Mouse (Mus musculus) neural tube, embryonic 15.5 days (tissue): ENCODE results near the gene Spz1. TPM values are rescaled to one million over a fixed set of nuclear protein-coding genes. Genes with fewer than 3 reads are reported as not detected.

Source experiments
- ATAC-seq: fragments of 200-750 bp; cut with Nextera tagmentation; 2 replicates; pipeline ENCODE4 v1.8.0; 2017; ENCODE audit warnings: mild to moderate bottlenecking, moderate TSS enrichment, moderate library complexity; ENCODE audit not compliant: low FRiP score
- H3K27ac ChIP-seq: fragments of 300-500 bp; sonication (generic); replicated peaks from 2 replicates; pipeline ENCODE4 v1.5.1; 2015; ENCODE audit warnings: mild to moderate bottlenecking, inconsistent platforms
- H3K27me3 ChIP-seq: fragments of 300-500 bp; sonication (generic); replicated peaks from 2 replicates; pipeline ENCODE4 v1.6.1; 2015; ENCODE audit warnings: inconsistent platforms
- H3K36me3 ChIP-seq: fragments of 300-500 bp; sonication (generic); 2 replicates; pipeline ENCODE4 v1.6.1; 2015; ENCODE audit warnings: inconsistent platforms
- H3K4me1 ChIP-seq: fragments of 300-500 bp; sonication (generic); 2 replicates; pipeline ENCODE4 v1.6.1; 2015; ENCODE audit warnings: inconsistent platforms
- H3K4me2 ChIP-seq: fragments of 300-500 bp; sonication (generic); 2 replicates; pipeline ENCODE4 v1.6.1; 2015; ENCODE audit warnings: inconsistent platforms, mild to moderate bottlenecking, moderate library complexity
- H3K4me3 ChIP-seq: fragments of 300-500 bp; sonication (generic); replicated peaks from 2 replicates; pipeline ENCODE4 v1.5.1; 2015; ENCODE audit warnings: mild to moderate bottlenecking, inconsistent platforms
- H3K9ac ChIP-seq: fragments of 300-500 bp; sonication (generic); replicated peaks from 2 replicates; pipeline ENCODE4 v1.6.1; 2015; ENCODE audit warnings: mild to moderate bottlenecking, inconsistent platforms
- H3K9me3 ChIP-seq: fragments of 300-500 bp; sonication (generic); replicated peaks from 2 replicates; pipeline ENCODE4 v1.6.1; 2016; ENCODE audit warnings: inconsistent platforms
- WGBS: fragments of 180-500 bp; shearing (Covaris S2); methylation state at CpG from one replicate; pipeline ENCODE4 v1.1.7; 2015; ENCODE audit warnings: mixed read lengths; 5-methylcytosine and 5-hydroxymethylcytosine counted together
- polyA plus RNA-seq: library from polyadenylated mRNA; unstranded; fragments of >200 nt; fragmentation: Nextera tagmentation; extraction: Ambion mirVana; gene quantifications from 2 replicates; pipeline ENCODE4 v1.2.1, GENCODE M21; 2015

Spz1 gene
- polyA plus RNA-seq, 1 experiment from 2014 or later: not detected

DNA sequence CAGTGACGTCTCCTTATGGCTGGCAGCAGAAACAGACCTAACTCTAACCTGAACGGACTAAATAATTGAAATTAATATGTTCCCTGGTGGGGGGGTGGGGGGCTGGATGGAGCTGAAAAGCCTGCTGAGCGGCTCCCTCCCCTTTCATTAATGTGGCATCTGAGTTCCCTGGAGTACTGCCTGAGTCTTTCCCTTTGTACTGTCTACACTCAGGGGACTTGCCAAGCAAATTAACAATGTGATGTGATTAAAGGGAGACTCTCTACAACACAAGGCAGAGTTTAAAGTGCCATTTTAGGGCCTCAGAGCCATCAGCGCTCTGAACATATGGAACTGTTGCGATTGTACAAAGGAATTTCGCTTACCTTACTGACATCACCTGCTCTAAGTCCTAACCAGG, 18.5 kb upstream of the Spz1 start:
- Histone ChIP-seq H3K27me3 (no peaks in the 10 kb centered on the region), H3K36me3 (no peaks in the 10 kb centered on the region), H3K4me2 (no peak overlapping the region), H3K9me3 (no peaks in the 10 kb centered on the region), H3K4me3 (no peak overlapping the region), H3K27ac (peak overlapping the region; percentile 54), H3K9ac (no peak overlapping the region), H3K4me1 (peaks cover 23% of the 10 kb centered on the region)
- no peak for ATAC-seq
- WGBS: 14% methylated on average over 6 of the region's 6 CpGs

DNA sequence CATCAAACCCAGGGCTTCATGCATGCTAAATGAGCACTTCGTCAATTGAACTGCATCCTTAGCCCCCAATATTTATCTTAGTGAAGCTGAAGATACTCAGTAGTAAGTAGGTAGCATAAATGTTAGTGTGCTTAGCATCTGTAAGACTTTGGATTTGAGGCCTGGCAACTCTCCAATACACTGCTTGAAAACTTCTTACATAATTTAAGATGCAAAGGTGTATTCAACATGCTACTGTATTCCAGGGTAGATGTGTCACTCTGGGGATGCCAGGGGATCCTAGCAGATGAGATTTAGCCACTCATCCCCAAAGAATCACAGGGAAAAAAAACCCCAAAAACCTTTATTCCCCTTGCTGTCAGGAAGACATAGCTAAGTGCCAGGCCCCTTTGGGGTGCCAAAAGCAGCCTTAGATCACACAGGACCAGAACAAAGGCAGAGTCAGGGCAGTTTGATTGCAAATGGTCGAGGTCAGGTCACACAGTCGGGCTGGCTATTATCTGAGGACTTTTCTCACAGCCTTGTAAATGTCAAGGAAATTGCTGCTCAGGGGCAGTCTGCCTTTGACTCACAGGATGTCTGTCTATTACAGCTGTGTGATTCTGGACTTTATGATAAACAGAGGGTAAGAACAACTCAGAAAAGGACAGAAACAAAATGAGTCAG, 17.9 kb upstream of the Spz1 start:
- Histone ChIP-seq H3K4me2 (no peak overlapping the region), H3K9ac (no peak overlapping the region), H3K4me3 (no peak overlapping the region), H3K36me3 (no peaks in the 10 kb centered on the region), H3K27me3 (no peaks in the 10 kb centered on the region), H3K27ac (peak overlapping the region; percentile 54), H3K4me1 (peaks cover 25% of the 10 kb centered on the region), H3K9me3 (no peaks in the 10 kb centered on the region)
- ATAC-seq: peak; percentile 40; the same call in 1 of the 2 replicates
- WGBS: 5% methylated on average over 3 of the region's 3 CpGs

- Histone ChIP-seq H3K27me3 (no peaks in the 10 kb centered on the region), H3K36me3 (no peaks in the 10 kb centered on the region), H3K27ac (0 out of 2 replicates have a peak overlapping the region, but pooled peaks have one; percentile 25), H3K9ac (no peak overlapping the region), H3K4me3 (no peak overlapping the region), H3K4me1 (peaks cover 25% of the 10 kb centered on the region), H3K4me2 (no peak overlapping the region), H3K9me3 (no peaks in the 10 kb centered on the region)
- WGBS: 16% methylated on average over 12 of the region's 12 CpGs
- ATAC-seq: no peak
Measured at GRCm38 (mm10) chr13:92592786-92593635, 17.0 kb upstream of the Spz1 start.

DNA sequence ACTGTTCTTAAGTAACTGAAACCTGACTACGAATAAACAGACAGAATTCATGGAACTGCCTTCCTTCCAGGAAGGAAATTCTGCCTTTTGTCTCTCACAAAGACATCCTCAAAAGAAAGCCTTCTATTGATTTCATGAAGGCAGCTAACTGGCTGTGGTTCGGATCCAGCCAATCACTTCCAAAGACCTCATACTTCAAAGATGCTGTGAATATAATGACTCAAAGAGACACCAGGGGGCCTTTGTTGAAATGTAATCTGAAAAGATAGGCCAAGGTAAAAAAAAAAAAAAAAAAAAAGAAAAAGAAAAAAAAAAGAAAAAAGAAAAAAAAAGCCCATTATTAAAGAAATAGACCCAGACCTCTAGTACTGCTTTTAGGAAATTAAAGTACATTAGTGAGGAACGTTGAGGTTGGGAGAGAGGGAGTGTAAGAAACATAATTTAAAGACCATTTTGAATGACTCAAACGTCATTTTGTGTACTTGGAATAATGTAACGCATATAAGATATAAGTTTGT, 16.4 kb upstream of the Spz1 start:
- Histone ChIP-seq H3K9me3 (no peaks in the 10 kb centered on the region), H3K36me3 (no peaks in the 10 kb centered on the region), H3K4me3 (no peak overlapping the region), H3K4me1 (peaks cover 25% of the 10 kb centered on the region), H3K9ac (no peak overlapping the region), H3K4me2 (no peak overlapping the region), H3K27me3 (no peaks in the 10 kb centered on the region), H3K27ac (no peak overlapping the region)
- ATAC-seq: no peak
- 20% methylated on average over 5 of the region's 5 CpGs for WGBS

DNA sequence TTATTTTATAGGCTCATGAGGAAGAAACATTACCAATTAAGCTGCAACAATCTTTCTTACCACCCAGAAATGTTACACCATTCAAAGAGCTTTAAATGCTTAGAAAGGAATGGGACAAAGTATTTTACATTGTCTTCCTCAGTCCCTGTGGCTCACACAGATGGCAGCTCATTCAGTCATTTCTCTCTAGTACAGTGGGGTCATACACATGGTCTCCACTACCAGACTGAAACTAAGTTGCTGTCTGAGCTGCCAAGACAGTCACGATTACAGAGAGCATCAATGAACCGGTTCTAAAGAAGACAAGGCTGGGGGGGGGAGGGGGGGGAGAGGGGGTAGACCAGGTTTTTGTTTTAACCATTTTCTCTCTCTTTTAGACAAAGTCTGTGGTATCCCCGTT, 15.3 kb upstream of the Spz1 start:
- Histone ChIP-seq H3K27me3 (no peaks in the 10 kb centered on the region), H3K4me1 (peaks cover 25% of the 10 kb centered on the region), H3K9me3 (no peaks in the 10 kb centered on the region), H3K9ac (no peak overlapping the region), H3K27ac (no peak overlapping the region), H3K4me3 (no peak overlapping the region), H3K36me3 (no peaks in the 10 kb centered on the region), H3K4me2 (no peak overlapping the region)
- ATAC-seq: no peak
- 40% methylated on average over 3 of the region's 3 CpGs for WGBS

- no peak for ATAC-seq
Measured at GRCm38 (mm10) chr13:92589255-92589654, 13.3 kb upstream of the Spz1 start.

DNA sequence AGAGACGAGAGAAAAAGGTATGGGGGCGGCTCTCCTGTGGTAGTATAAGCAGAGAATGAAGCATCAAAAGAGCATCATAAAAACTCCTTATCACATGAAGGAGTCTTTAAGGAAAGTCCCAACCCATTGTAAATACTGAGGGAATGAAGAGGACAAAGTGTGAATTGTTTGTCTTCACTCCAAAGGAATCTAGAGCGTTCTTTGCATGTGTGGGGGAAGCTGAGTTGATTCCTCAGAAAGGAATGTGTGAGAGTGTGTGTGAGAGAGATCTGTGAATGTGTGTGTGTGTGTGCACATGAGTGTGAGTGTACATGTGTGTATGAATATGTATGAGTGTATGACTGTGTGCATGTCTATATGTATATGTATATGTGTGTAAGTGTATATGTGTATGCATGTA, 12.7 kb upstream of the Spz1 start:
- Histone ChIP-seq H3K27ac (no peak overlapping the region), H3K9me3 (no peaks in the 10 kb centered on the region), H3K27me3 (no peaks in the 10 kb centered on the region), H3K4me1 (peaks cover 12% of the 10 kb centered on the region), H3K4me3 (no peak overlapping the region), H3K9ac (no peak overlapping the region), H3K4me2 (no peak overlapping the region), H3K36me3 (no peaks in the 10 kb centered on the region)
- ATAC-seq: no peak
- 54% methylated on average over 3 of the region's 3 CpGs for WGBS

More at GRCm38 (mm10) chr13:92589255-92589654, 13.3 kb upstream of the Spz1 start:
- no peak overlapping the region for H3K4me2 ChIP-seq
- H3K36me3 ChIP-seq: no peaks in the 10 kb centered on the region
- no peaks in the 10 kb centered on the region for H3K27me3 ChIP-seq
- H3K27ac ChIP-seq: no peak overlapping the region
- no peak overlapping the region for H3K4me3 ChIP-seq
- H3K4me1 ChIP-seq: peaks cover 17% of the 10 kb centered on the region
- no peaks in the 10 kb centered on the region for H3K9me3 ChIP-seq
- H3K9ac ChIP-seq: no peak overlapping the region

DNA sequence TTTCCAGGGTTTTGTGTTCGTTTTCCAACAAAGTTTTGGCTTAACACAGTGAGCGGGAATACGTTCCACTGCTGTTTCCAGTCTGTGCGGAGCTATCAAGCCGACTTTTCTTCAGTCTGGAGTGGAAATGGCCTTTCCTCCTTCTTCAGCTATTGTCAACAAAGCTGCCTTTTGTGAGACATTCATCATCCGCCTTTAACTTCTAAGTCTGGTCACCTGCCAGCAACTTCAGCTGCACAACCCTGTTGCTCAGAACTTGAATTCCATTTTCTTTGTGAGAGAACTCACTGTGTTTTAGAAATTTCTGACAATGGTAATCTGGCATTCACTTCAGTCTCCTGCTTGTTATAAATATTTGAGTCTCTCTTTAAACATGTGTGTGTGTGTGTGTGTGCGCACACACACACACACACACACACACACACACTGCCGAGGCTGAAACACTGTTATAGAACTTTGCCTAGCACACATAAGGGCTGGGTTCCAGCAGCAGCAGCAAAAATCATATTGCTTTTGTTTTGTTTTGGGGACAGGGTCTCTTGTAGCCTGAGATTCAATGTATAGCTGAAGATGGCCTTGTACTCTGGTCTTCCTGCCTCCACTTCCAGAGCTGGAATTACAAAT, 8.2 kb upstream of the Spz1 start:
- Histone ChIP-seq H3K27me3 (no peaks in the 10 kb centered on the region), H3K9me3 (no peaks in the 10 kb centered on the region), H3K4me1 (0 out of 2 replicates have a peak, but pooled peaks cover under 1% of the 10 kb centered on the region), H3K4me3 (no peak overlapping the region), H3K27ac (no peak overlapping the region), H3K36me3 (no peaks in the 10 kb centered on the region), H3K9ac (no peak overlapping the region), H3K4me2 (no peak overlapping the region)
- 58% methylated on average over 8 of the region's 8 CpGs for WGBS
- ATAC-seq: no peak

- ATAC-seq: no peak
- Histone ChIP-seq H3K4me3 (no peak overlapping the region), H3K4me1 (no peaks in the 10 kb centered on the region), H3K9ac (no peak overlapping the region), H3K27me3 (no peaks in the 10 kb centered on the region), H3K9me3 (no peaks in the 10 kb centered on the region), H3K4me2 (no peak overlapping the region), H3K36me3 (no peaks in the 10 kb centered on the region), H3K27ac (no peak overlapping the region)
- 31% methylated on average over 10 of the region's 10 CpGs for WGBS
Measured at GRCm38 (mm10) chr13:92580220-92581043, 4.5 kb upstream of the Spz1 start.

- H3K9ac ChIP-seq: no peak overlapping the region
- no peaks in the 10 kb centered on the region for H3K36me3 ChIP-seq
- H3K27me3 ChIP-seq: no peaks in the 10 kb centered on the region
- WGBS: 84% methylated on average over 4 of the region's 4 CpGs
- no peak for ATAC-seq
- no peaks in the 10 kb centered on the region for H3K9me3 ChIP-seq
- no peak overlapping the region for H3K4me2 ChIP-seq
- no peak overlapping the region for H3K27ac ChIP-seq
- no peaks in the 10 kb centered on the region for H3K4me1 ChIP-seq
- H3K4me3 ChIP-seq: no peak overlapping the region
Measured at GRCm38 (mm10) chr13:92578210-92578609, 2.2 kb upstream of the Spz1 start.

GRCm38 (mm10) chr13:92576688-92577087, 716 bp upstream of the Spz1 start:
- H3K4me2 ChIP-seq: no peak overlapping the region
- H3K9ac ChIP-seq: no peak overlapping the region
- ATAC-seq: no peak
- H3K36me3 ChIP-seq: no peaks in the 10 kb centered on the region
- WGBS: 50% methylated on average over 6 of the region's 6 CpGs
- H3K4me3 ChIP-seq: no peak overlapping the region
- no peaks in the 10 kb centered on the region for H3K9me3 ChIP-seq
- H3K4me1 ChIP-seq: no peaks in the 10 kb centered on the region
- H3K27me3 ChIP-seq: no peaks in the 10 kb centered on the region
- H3K27ac ChIP-seq: no peak overlapping the region
